Mouse (Mus musculus) embryonic stem cell, embryonic (primary cell): ENCODE results near the gene Trim41.

Source experiments
- CTCF ChIA-PET, 4 experiments: fragments of 300-600 bp in 2 of 4; fragments of 350-600 bp in 2 of 4; sonication (Branson Sonifier 250); formaldehyde crosslinking; loops; one replicate each; lab custom pipeline; 2022; ENCODE audit warnings: inconsistent platforms in 2 of 4; lab: Charles Lee
- POLR2A ChIA-PET, 4 experiments: fragments of 300-600 bp in 2 of 4; fragments of 350-600 bp in 2 of 4; sonication (Branson Sonifier 250); formaldehyde crosslinking; loops; one replicate each; lab custom pipeline; 2022; ENCODE audit warnings: antibody characterized with exemption in 4 of 4, inconsistent platforms in 1 of 4; lab: Charles Lee

Gene Trim41

GRCm38 (mm10) chr11:48816800-48817665 is at the start of gene Trim41:
TSS of gene Trim41 (minus strand) at chr11:48817353.
- ChIA-PET CTCF (interaction anchor here in 2 of 4 experiments (0.5 to 1.0 kb wide), 4 partner anchors 27 to 651 kb away, joined by 3 to 15 read pairs (median 7); no protein-coding TSS in a partner anchor), POLR2A (interaction anchor here (0.5 to 27.8 kb wide), 31 partner anchors 9 to 1896 kb away, joined by 3 to 1017 read pairs (median 7); partner anchors contain the start of genes Rack1 (in 3 of the 4), Zfp62 (in 2 of the 4), Gm12184 (in 1 of the 4) and Mgat1 (in 1 of the 4))

GRCm38 (mm10) chr11:48866481-48866880 is 49.3 kb upstream of the Trim41 start:
- CTCF ChIA-PET, result interaction anchor here in 1 of 4 experiments (0.5 kb wide), 1 partner anchor 76 kb away, joined by 3 read pairs; no protein-coding TSS in a partner anchor
- POLR2A ChIA-PET, result no interaction called here

DNA sequence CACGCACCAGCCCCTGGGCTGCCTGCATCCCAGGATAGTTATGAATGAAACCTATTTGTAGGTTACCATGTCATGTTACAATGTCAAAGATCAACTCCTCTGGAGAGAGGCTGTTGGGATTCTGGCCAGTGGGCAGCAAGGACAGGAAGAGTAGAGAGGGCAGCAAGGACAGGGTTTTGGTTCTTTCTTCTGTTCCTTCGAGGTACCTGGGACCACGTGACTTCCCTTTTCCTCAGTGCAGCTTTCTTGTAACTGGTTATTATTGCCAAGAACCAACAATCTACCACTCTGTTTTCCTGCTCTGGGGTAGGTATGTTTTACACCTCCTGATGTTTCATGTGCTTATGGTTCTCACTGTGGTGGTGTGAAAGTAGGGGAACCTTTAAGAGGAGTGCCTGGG is 46.7 kb upstream of the Trim41 start:
- POLR2A ChIA-PET, result no interaction called here
- CTCF ChIA-PET, result interaction anchor here in 2 of 4 experiments (1.0 to 1.1 kb wide), 2 partner anchors 75 to 89 kb away, joined by 3 read pairs; no protein-coding TSS in a partner anchor

DNA sequence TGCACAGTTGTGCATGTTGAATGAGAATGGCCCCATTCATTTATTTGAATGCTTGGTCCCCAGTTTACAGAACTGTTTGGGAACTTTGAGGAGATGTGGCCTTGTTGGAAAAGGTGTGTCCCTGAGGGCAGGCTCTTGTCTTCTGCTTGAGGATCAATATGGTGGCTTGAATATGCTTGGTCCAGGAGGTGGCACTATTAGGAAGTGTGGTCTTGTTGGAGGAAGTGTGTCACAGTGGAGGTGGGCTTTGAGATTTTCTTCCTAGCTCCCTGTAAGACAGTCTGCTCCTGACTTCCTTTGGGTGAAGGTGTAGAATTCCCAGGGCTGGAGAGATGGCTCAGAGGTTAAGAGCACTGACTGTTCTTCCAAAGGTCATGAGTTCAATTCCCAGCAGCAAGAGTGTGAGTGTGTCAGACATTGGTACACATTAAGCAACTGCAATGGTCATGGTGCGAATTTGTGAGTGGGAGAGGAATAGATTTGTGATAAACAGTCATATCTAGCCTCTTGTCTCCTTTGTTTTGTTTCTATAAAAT is 45.7 kb upstream of the Trim41 start:
- ChIA-PET CTCF (interaction anchor here in 3 of 4 experiments (0.6 to 1.1 kb wide), 4 partner anchors 12 to 240 kb away, joined by 3 to 4 read pairs (median 3); no protein-coding TSS in a partner anchor), POLR2A (no interaction called here)

DNA sequence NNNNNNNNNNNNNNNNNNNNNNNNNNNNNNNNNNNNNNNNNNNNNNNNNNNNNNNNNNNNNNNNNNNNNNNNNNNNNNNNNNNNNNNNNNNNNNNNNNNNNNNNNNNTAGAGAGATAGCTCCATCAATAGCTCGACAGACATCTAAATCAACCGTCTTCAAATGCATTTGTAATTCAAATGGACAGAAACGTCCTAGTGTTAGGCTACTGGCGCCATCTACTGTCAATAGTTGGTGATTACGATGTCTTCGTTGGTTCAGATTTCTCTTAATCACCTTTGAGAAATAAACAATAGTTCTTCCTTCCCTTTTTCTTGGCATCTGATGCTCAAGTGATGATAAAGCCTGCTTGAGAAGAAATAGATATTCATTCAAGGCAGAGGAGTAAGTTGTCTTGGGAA is 41.9 kb upstream of the Trim41 start:
- CTCF ChIA-PET, result interaction anchor here (0.6 to 3.4 kb wide), 28 partner anchors 13 to 353 kb away, joined by 3 to 55 read pairs (median 4); partner anchors contain the start of gene Irgm1 (in 1 of the 4)
- POLR2A ChIA-PET, result interaction anchor here in 3 of 4 experiments (0.6 to 19.0 kb wide), 11 partner anchors 21 to 84 kb away, joined by 3 to 450 read pairs (median 5); partner anchors contain the start of genes Rack1 (in 3 of the 3) and Trim41 (in 1 of the 3)

GRCm38 (mm10) chr11:48853474-48854180 is 36.5 kb upstream of the Trim41 start:
- POLR2A ChIA-PET, result interaction anchor here (0.6 to 19.0 kb wide), 24 partner anchors 11 to 73 kb away, joined by 3 to 450 read pairs (median 5); partner anchors contain the start of genes Rack1 (in 3 of the 4) and Trim41 (in 2 of the 4)
- CTCF ChIA-PET, result interaction anchor here in 2 of 4 experiments (0.6 to 2.2 kb wide), 7 partner anchors 16 to 436 kb away, joined by 3 to 9 read pairs (median 7); no protein-coding TSS in a partner anchor

GRCm38 (mm10) chr11:48852624-48853473 is 35.7 kb upstream of the Trim41 start:
- POLR2A ChIA-PET, result interaction anchor here in 3 of 4 experiments (0.8 to 19.0 kb wide), 25 partner anchors 10 to 73 kb away, joined by 3 to 450 read pairs (median 5); partner anchors contain the start of genes Rack1 (in 3 of the 3) and Trim41 (in 2 of the 3)
- CTCF ChIA-PET, result interaction anchor here in 2 of 4 experiments (0.6 to 3.3 kb wide), 5 partner anchors 15 to 78 kb away, joined by 3 to 26 read pairs (median 11); no protein-coding TSS in a partner anchor

GRCm38 (mm10) chr11:48852190-48852589 is 35.0 kb upstream of the Trim41 start:
- POLR2A ChIA-PET, result interaction anchor here (0.8 to 19.0 kb wide), 20 partner anchors 10 to 67 kb away, joined by 3 to 450 read pairs (median 8); partner anchors contain the start of genes Rack1 (in 2 of the 4) and Trim41 (in 2 of the 4)

GRCm38 (mm10) chr11:48851270-48851995 is 34.3 kb upstream of the Trim41 start:
- POLR2A ChIA-PET, result interaction anchor here (0.6 to 19.0 kb wide), 30 partner anchors 9 to 199 kb away, joined by 3 to 450 read pairs (median 5); partner anchors contain the start of genes Rack1 (in 3 of the 4) and Trim41 (in 2 of the 4)

More at GRCm38 (mm10) chr11:48852190-48852589, 35.0 kb upstream of the Trim41 start:
- CTCF ChIA-PET, result interaction anchor here (0.6 to 3.3 kb wide), 14 partner anchors 15 to 77 kb away, joined by 3 to 26 read pairs (median 8); no protein-coding TSS in a partner anchor

GRCm38 (mm10) chr11:48850240-48850639 is 33.1 kb upstream of the Trim41 start:
- ChIA-PET POLR2A (interaction anchor here (0.6 to 19.0 kb wide), 23 partner anchors 8 to 62 kb away, joined by 3 to 450 read pairs (median 6); partner anchors contain the start of gene Rack1 (in 2 of the 4)), CTCF (interaction anchor here (0.6 to 3.3 kb wide), 14 partner anchors 9 to 348 kb away, joined by 3 to 26 read pairs (median 6); partner anchors contain the start of gene Trim41 (in 1 of the 4))

More at GRCm38 (mm10) chr11:48851270-48851995, 34.3 kb upstream of the Trim41 start:
- CTCF ChIA-PET, result interaction anchor here (0.6 to 3.3 kb wide), 25 partner anchors 9 to 462 kb away, joined by 3 to 26 read pairs (median 6); no protein-coding TSS in a partner anchor

GRCm38 (mm10) chr11:48846881-48847280 is 29.7 kb upstream of the Trim41 start:
- CTCF ChIA-PET, result interaction anchor here in 3 of 4 experiments (0.6 to 1.5 kb wide), 3 partner anchors 8 to 72 kb away, joined by 3 to 4 read pairs (median 3); no protein-coding TSS in a partner anchor

GRCm38 (mm10) chr11:48846362-48846761 is 29.2 kb upstream of the Trim41 start:
- ChIA-PET POLR2A (interaction anchor here (0.8 to 19.0 kb wide), 9 partner anchors 9 to 47 kb away, joined by 3 to 450 read pairs (median 4); partner anchors contain the start of gene Rack1 (in 3 of the 4)), CTCF (interaction anchor here in 1 of 4 experiments (1.5 kb wide), 1 partner anchor 9 kb away, joined by 3 read pairs; no protein-coding TSS in a partner anchor)

More at GRCm38 (mm10) chr11:48846881-48847280, 29.7 kb upstream of the Trim41 start:
- POLR2A ChIA-PET, result interaction anchor here (0.8 to 19.0 kb wide), 10 partner anchors 8 to 47 kb away, joined by 3 to 450 read pairs (median 5); partner anchors contain the start of gene Rack1 (in 3 of the 4)

DNA sequence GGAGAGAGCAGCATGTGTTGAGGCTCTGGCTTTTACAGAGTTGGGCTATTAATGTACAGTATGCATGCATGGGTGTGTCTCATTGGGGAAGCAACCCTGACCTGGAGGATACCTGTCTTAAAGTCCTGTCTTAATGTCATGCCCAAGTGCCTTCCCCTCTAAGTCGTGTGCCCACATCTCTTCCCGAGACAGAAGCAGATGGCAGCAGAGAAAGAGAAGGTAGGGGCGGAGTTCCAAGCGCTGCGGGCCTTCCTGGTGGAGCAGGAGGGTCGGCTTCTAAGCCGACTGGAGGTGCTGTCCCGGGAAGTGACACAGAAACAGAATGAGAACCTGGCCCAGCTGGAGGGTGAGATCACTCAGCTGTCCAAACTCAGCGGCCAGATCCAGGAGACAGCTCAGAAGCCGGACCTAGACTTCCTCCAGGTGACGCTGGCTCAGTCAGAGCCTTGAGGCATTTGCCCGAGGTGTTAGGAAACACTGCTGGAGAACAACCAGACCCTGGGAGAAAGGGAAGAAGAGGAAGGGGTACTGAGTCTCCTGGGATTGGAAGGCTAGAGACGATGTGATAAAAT is 28.2 kb upstream of the Trim41 start:
- ChIA-PET CTCF (interaction anchor here in 1 of 4 experiments (1.0 kb wide), 1 partner anchor 57 kb away, joined by 3 read pairs; no protein-coding TSS in a partner anchor), POLR2A (interaction anchor here (0.7 to 19.0 kb wide), 7 partner anchors 8 to 45 kb away, joined by 3 to 450 read pairs (median 3); partner anchors contain the start of gene Rack1 (in 2 of the 4))

DNA sequence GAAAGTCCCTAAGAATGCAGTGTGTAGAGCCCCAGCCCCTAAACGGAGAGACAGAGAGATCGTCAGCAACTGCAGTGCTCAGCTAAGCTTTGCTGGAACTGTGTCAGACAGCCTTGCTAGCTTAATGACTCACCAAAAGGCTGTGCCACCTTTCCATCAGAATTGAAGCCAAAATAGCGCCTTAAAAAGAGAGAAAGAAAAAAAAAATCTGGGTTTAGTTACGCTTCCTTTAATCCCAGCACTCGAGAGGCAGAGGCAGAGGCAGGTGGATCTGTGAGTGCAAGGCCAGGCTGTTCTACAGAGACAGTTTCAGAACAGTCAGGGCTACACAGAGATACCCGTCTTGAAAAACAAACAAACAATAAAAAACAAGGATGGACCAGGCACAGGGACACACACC is 27.2 kb upstream of the Trim41 start:
- CTCF ChIA-PET, result interaction anchor here in 2 of 4 experiments (1.0 to 1.7 kb wide), 2 partner anchors 54 to 56 kb away, joined by 3 to 6 read pairs; no protein-coding TSS in a partner anchor

More for the DNA sequence above, 27.2 kb upstream of the Trim41 start:
- POLR2A ChIA-PET, result interaction anchor here in 3 of 4 experiments (0.9 to 19.0 kb wide), 4 partner anchors 10 to 44 kb away, joined by 3 to 450 read pairs (median 10); partner anchors contain the start of gene Rack1 (in 2 of the 3)
